Mouse (Mus musculus): ENCODE measurements around the gene Tfpt.
"Not testable (repeated sequence)": the region's sequence is repeated elsewhere in the genome, so short reads cannot be mapped to it uniquely, and the experiment has no call there.

Gene Tfpt

DNA sequence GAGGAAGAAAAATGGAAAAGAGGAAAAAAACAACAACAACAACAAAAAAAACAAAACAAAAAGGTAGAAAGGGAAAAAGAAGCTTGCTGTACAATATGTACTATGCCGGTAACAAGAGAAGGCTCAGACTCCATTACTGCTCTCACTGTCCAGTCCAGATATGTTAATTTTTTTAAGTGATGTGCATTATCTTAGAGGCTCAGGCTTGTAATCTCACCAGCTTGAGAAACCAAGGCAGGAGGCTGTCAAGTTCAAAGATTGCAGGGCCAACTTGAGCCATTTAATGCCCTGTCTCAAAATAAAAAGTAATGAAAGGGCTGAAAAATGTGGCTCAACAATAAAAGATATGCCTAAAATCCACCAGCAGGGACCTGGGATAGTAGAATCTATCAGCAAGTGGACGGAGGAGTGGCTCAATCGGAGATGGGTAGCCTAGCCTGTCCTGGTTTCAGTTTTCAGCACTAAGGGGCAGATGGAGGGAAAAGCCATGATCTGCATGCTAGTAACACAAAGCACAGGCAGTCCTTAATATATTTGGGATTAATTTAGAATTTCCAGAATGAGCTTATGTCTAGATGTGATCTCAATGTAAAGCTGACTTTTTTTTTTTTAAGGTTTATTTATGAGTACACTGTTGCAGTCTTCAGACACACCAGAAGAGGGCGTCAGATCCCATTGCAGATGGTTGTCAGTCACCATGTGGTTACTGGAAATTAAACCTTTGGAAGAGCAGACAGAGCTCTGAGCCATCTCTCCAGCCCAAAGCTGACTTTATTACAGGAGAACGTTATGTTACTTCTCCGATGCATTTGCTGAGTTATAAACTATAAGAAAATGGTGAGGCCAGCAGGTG is 13.1 kb downstream of the Tfpt start:
- no peak for DNase-seq

- no peak for DNase-seq
These were observed 13.7 kb downstream of the Tfpt start, which contains the start of gene Oscar for GRCm38 (mm10) chr7:3616057-3616388. TSS of gene Oscar (minus strand) at chr7:3616157.

- no peak for DNase-seq
These were observed 15.7 kb downstream of the Tfpt start for GRCm38 (mm10) chr7:3614021-3614420.

DNA sequence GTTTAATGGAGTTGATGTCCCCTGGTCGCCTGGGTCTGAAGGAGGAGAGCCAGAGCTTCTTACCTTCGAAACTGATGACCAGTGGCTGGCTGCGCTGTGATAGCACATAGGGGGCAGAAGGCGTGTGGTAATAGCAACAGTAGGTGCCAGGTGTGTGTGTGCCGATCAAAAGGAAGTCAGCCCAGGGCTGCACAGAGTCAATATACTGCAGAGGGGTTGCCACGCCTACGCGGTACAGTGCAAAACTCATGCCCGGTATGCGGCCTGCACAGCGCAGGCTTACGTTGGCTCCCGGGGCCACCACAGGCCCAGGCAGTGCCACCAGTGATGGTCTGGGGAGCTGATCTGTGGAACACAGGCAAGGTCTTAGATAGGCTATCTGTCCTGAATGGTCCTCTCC is 18.7 kb downstream of the Tfpt start:
- no peak for DNase-seq

DNA sequence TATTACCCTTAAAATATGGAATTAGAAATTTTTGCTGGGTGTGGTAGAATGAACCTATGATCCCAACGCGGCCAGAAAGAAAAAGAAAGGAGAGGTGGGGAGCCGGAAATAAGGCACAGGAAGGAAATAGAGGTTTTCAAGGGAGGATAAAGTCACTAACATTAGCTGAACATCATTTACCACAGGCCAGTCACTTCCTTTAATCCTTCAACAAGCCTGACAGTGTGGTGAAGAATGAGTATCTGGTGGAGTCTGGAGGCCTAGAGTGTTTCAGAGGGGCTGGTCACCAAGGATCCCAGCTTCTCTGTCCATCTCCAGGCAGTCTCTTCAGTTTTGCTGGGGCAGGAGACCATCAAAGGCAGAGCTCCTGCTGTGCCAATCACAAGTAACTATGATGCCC is 19.3 kb downstream of the Tfpt start:
- no peak for DNase-seq

- DNase-seq: peak; percentile 46
These were observed 20.6 kb downstream of the Tfpt start for GRCm38 (mm10) chr7:3609082-3609481.

GRCm38 (mm10) chr7:3608668-3609067 is 21.1 kb downstream of the Tfpt start:
- DNase-seq: no peak

DNA sequence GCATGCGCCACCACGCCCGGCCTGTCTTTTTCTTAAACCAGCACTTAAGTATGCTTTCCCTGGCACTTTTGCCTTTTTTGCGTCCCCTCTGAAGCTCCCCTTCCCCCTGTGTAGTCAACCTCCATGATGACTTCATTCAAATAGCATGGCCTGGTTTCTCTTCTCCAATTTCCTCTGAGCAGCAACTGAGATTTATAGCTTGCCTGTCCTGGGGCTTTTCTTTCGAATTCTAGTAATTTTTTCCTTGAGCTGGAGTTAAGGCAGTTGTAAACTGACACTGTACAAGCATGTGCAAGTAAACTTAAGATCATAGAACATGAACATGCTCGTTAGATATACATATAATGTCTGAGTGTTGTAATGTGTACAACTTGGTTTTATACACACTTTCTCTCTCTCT is 22.3 kb downstream of the Tfpt start:
- no peak for DNase-seq

- peak; percentile 32 for DNase-seq
These were observed 22.9 kb downstream of the Tfpt start for GRCm38 (mm10) chr7:3606798-3607197.

GRCm38 (mm10) chr7:3601119-3601518 is 28.6 kb downstream of the Tfpt start:
- peak; percentile 77 for DNase-seq

GRCm38 (mm10) chr7:3597755-3598154 is 32.0 kb downstream of the Tfpt start:
- DNase-seq: not testable (repeated sequence)

DNA sequence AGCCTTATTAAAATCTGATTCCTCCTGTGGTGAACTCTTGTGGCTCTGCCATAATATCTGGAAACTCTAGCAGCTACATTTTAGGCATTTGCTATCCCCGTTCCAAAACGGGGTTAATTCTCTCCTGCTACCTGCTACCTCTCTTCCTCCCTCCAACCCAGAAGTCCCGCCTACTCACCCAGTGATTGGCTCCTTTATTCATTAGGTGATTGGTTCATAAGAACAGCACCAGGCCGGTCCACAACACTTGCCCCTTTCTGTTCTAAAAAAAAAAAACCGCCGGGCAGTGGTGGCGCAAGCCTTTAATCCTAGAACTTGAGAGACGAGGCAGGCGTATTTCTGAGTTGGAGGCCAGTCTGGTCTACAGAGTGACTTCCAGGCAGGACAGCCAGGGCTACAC is 34.6 kb downstream of the Tfpt start:
- peak; percentile 12 for DNase-seq

DNA sequence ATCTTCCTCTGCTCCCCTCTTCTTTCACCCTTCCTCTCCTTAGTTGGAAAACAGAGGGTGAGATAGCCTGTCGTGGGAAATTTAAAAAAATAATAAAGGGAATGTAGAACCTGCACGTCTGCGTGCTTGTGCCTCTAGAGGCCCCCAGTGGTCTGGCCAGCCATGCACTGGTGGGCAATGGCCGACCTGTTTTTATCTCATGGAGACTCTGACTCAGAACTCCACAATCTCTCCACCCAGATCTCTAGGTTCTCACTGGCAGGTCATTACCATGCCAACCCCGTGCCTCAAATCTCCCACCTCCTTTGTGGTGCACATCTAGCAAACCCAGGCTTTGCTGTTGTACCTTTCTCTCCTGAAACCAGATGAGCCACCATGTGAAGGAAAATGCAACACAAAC is 35.0 kb downstream of the Tfpt start:
- no peak for DNase-seq

GRCm38 (mm10) chr7:3593855-3594254 is 35.9 kb downstream of the Tfpt start:
- DNase-seq: no peak

DNA sequence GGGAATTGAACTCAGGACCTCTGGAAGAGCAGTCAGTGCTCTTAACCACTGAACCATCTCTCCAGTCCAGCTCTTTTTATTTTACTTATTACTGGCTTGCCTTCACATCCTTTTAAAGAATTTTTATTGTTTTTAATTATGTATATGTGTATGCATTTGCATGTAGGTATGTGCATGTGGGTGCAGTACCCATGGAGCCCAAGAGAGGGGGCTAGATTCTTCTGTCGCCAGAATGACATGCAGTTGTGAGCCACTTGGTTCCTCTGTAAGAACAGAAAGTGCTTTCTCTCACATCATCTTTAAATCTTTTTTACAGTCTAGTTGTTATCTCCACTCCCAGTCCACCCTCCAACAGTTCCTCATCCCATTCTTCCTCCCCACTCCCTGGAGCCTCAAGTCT is 38.2 kb downstream of the Tfpt start:
- no peak for DNase-seq

- DNase-seq: no peak
These were observed 39.2 kb downstream of the Tfpt start for GRCm38 (mm10) chr7:3590550-3590949.

GRCm38 (mm10) chr7:3587292-3587691 is 42.4 kb downstream of the Tfpt start:
- no peak for DNase-seq

- DNase-seq: no peak
These were observed 43.5 kb downstream of the Tfpt start for GRCm38 (mm10) chr7:3586255-3586654.

GRCm38 (mm10) chr7:3585763-3586162 is 44.0 kb downstream of the Tfpt start:
- no peak for DNase-seq

GRCm38 (mm10) chr7:3580029-3580428 is 49.7 kb downstream of the Tfpt start:
- DNase-seq: no peak

DNA sequence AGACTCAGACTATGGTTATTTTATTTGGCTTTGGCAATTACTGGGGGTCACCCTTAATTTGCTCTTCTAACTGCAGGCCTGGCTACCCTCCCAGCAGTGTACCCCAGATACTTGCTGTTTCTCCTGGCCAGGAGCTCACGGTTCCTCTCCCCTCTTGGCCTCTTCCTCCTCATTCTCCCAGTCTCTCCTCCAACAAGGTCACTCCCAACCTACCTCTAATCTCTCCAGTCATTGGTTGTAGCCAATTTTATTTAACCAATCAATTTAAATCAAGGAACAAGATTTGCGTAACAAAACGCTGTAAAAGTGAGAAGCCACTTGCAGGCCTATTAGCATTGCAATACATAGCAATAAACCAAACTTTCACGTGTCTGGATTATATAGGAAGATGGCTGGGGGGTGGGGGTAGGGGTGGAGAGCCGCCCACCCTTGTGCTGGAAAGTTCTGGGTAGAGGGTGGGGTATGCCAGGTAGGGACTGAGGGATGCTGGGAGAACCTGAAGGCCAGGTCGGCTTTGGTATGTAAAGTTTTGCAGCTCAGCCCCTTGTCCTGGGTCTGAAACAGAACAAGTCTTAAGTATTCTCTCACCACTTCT is 50.7 kb downstream of the Tfpt start:
- DNase-seq: no peak

GRCm38 (mm10) chr7:3578196-3578595 is 51.5 kb downstream of the Tfpt start:
- no peak for DNase-seq

DNA sequence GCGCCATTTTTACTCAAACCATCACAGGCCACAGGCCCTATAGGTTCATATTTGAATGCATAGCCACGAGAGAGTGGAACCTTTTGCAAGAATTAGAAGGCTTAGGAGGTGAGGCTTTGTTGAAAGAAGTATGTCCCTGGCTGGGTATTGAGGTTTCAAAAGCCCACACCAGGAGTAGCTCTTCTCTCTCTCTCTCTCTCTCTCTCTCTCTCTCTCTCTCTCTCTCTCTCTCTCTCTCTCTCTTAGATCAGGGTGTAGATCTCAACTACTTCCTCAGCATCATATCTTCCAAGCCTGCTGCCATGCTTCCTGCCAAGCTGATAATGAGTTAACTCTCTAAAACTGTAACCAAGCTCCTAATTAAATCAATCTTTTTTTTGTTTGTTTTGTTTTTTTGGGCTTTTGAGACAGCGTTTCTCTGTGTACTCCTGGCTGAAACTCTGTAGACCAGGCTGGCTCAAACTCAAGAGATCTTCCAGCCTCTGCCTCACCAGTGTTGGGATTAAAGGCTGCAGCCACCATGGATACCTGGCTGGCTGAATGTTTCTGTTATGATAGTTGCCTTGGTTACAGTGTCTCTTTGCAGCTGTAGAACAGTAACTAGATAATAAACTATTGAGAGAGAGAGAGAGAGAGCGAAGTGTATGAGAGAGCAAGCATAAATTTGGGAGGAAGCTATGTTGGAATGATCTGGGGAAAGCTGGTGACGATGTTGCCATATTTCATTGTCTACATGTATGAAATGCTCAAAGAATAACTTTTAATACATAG is 53.2 kb downstream of the Tfpt start:
- no peak for DNase-seq

DNA sequence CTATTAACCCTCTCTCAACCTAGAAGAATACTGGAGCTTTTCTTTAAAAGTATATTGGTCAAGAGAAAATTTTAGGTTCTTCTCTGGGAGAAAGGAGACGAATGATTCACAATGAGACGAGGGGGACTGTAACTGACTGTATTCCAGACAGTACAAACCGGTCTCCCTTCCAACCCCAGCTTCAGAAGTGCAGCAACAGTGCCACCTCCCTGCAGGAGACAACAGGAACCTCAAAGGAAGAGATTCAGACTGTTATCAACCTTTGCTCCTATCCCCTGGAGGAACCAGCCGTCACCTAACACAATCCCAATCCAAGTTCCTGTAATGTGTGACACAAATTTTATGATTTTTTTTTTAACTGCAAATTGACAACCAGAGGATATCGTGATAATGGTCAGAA is 55.5 kb downstream of the Tfpt start:
- DNase-seq: no peak
